Comparison of ENCODE assay signal across 20 mouse cellular contexts in genomic region chr2:181832745-181833144, GRCm38 (mm10). TPM values are rescaled to one million over a fixed set of nuclear protein-coding genes. Genes with fewer than 3 reads are reported as not detected.
DNase-seq lines count a peak whose midpoint lies in the region; ATAC-seq and TF ChIP-seq lines count a peak whose summit lies in the region.
"Had no signal": no experiment of that assay in that cellular context is flagged by ENCODE, and none has a peak within 500 bp of the region (broad histone marks: within the 10 kb centered on the region; RNA-seq: fewer than 3 reads in every experiment).

No protein-coding gene starts in this region.

- H3K27ac ChIP-seq in MEL (ENCODE audit: control insufficient read depth, low read depth, low read length): no peak overlapping the region
- no peak overlapping the region for H3K27ac ChIP-seq in kidney, embryonic 15.5 days
- H3K27ac ChIP-seq: forebrain, embryonic 13.5 days; heart, embryonic 15.5 days; hindbrain, postnatal 0 days; kidney, postnatal 0 days; liver, embryonic 14.5 days; lung, embryonic 15.5 days; midbrain, embryonic 15.5 days; stomach, embryonic 15.5 days had no signal

- TF ChIP-seq POLR2A in MEL (IDR thresholded peaks at IDR 0.05; ENCODE audit: control insufficient read depth in 1 of 2, insufficient read depth in 1 of 2, low read depth in 1 of 2, low read length in 2 of 2, poor library complexity in 1 of 2): no peak

- H3K9me3 ChIP-seq in MEL (replicated peaks; ENCODE audit: insufficient read depth, low read length): no peaks in the 10 kb centered on the region
- H3K9me3 ChIP-seq in kidney, embryonic 15.5 days (replicated peaks): no peaks in the 10 kb centered on the region
- H3K9me3 ChIP-seq: forebrain, embryonic 13.5 days; G1E; heart, embryonic 15.5 days; lung, embryonic 15.5 days; midbrain, embryonic 15.5 days; stomach, embryonic 15.5 days had no signal

- no peaks in the 10 kb centered on the region for H3K27me3 ChIP-seq in MEL (ENCODE audit: control insufficient read depth in 1 of 2, insufficient read depth in 2 of 2, low read length in 2 of 2)
- H3K27me3 ChIP-seq in kidney, embryonic 15.5 days: peaks cover 9% of the 10 kb centered on the region; the same call in 1 of the 2 replicates
- H3K27me3 ChIP-seq: forebrain, embryonic 13.5 days; lung, embryonic 15.5 days; midbrain, embryonic 15.5 days; stomach, embryonic 15.5 days had no signal

- no peak for TF ChIP-seq CTCF in MEL (IDR thresholded peaks at IDR 0.05 in 2 of 3, conservative IDR thresholded peaks at IDR 0.05 in 1 of 3; ENCODE audit: control insufficient read depth in 1 of 3, insufficient read depth in 1 of 3, low read depth in 2 of 3, low read length in 3 of 3, poor library complexity in 1 of 3, severe bottlenecking in 1 of 3)

- H3K9ac ChIP-seq in MEL (ENCODE audit: control insufficient read depth, low read depth, low read length, poor library complexity, severe bottlenecking): no peak overlapping the region
- H3K9ac ChIP-seq in kidney, embryonic 15.5 days: no peak overlapping the region
- H3K9ac ChIP-seq: forebrain, embryonic 13.5 days; heart, embryonic 15.5 days; liver, embryonic 14.5 days; lung, embryonic 15.5 days; midbrain, embryonic 15.5 days; stomach, embryonic 15.5 days had no signal

- no peaks in the 10 kb centered on the region for H3K79me2 ChIP-seq in MEL (ENCODE audit: control insufficient read depth, insufficient read depth, low read length, poor library complexity)

- ATAC-seq in kidney, embryonic 15.5 days (replicated peaks; ENCODE audit: low FRiP score): no peak
- ATAC-seq: forebrain, embryonic 13.5 days; hindbrain, postnatal 0 days; intestine, postnatal 0 days; midbrain, embryonic 15.5 days had no signal

- peak; percentile 82 for DNase-seq in heart, adult 11 months
- no peak for DNase-seq in heart, postnatal 25 days (ENCODE audit: low spot score)
- DNase-seq in MEL (ENCODE audit: low read depth, low spot score): peak; percentile 27
- peak; percentile 72 for DNase-seq in brain, adult 2 months (ENCODE audit: low read depth, low spot score)
- DNase-seq in thymus, postnatal 0 days (ENCODE audit: low spot score): no peak
- no peak for DNase-seq in frontal cortex, postnatal 10 days (ENCODE audit: low spot score in 2 of 2)
- DNase-seq: adrenal gland, postnatal 14 days; gastrocnemius, postnatal 25 days; thymus, adult 2 months had no signal

- intact Hi-C loops in heart, postnatal 25 days (cut with DNase I): loop anchor here (10.0 kb wide), 1 partner anchor 1118 kb away; the partner anchor contains the start of gene Gid8

- H3K4me1 ChIP-seq in MEL (ENCODE audit: control insufficient read depth in 1 of 2, insufficient read depth in 2 of 2, low read length in 2 of 2): peaks cover 4 to 18% of the 10 kb centered on the region in 2 experiments
- no peaks in the 10 kb centered on the region for H3K4me1 ChIP-seq in kidney, embryonic 15.5 days

- no peak overlapping the region for H3K4me2 ChIP-seq in kidney, embryonic 15.5 days
- H3K4me2 ChIP-seq: forebrain, embryonic 13.5 days; heart, embryonic 15.5 days; lung, embryonic 15.5 days; midbrain, embryonic 15.5 days; stomach, embryonic 15.5 days had no signal

- no peak overlapping the region for H3K4me3 ChIP-seq in MEL (ENCODE audit: control insufficient read depth in 1 of 2, insufficient read depth in 1 of 2, low read depth in 2 of 2, low read length in 2 of 2)
- H3K4me3 ChIP-seq in kidney, embryonic 15.5 days (replicated peaks): no peak overlapping the region
- H3K4me3 ChIP-seq: forebrain, embryonic 13.5 days; heart, embryonic 15.5 days; lung, embryonic 15.5 days; midbrain, embryonic 15.5 days; stomach, embryonic 15.5 days had no signal

- H3K36me3 ChIP-seq in MEL (ENCODE audit: control insufficient read depth in 1 of 2, insufficient read depth in 2 of 2, low read length in 2 of 2): peaks cover 0 to 17% of the 10 kb centered on the region in 2 experiments; a peak in 2 of 4 replicates
- H3K36me3 ChIP-seq in kidney, embryonic 15.5 days: no peaks in the 10 kb centered on the region
- H3K36me3 ChIP-seq: G1E; heart, embryonic 15.5 days; lung, embryonic 15.5 days; stomach, embryonic 15.5 days had no signal

- TF ChIP-seq RAD21 in MEL (IDR thresholded peaks at IDR 0.05; ENCODE audit: low read depth, low read length): no peak

- TF ChIP-seq EP300 in MEL (IDR thresholded peaks at IDR 0.05; ENCODE audit: low read depth in 1 of 2, low read length in 2 of 2): no peak

- 71% methylated on average over 2 of the region's 2 CpGs for WGBS in kidney, embryonic 15.5 days

TF ChIP-seq in MEL, 35 proteins besides CTCF, POLR2A, EP300 and RAD21:
- TF ChIP-seq ETS1 (IDR thresholded peaks at IDR 0.05; ENCODE audit: low read depth, low read length): no peak

RNA-seq across cellular contexts. Expression of gene Pcmtd2, which starts 4.9 kb away (rescaled TPM):
- total RNA-seq in heart, postnatal 25 days (2021): 10 to 100 TPM; 47.1 to 58.6 TPM
- 9.9 and 10.3 TPM in 2 replicates for total RNA-seq in MEL (2012; rRNA removed)
- polyA plus RNA-seq in MEL (2012; ENCODE audit: insufficient read depth in 1 of 2, insufficient read length in 2 of 2, low read depth in 1 of 2, low replicate concordance in 2 of 2, missing spikeins in 1 of 2): 10 to 100 TPM in 1 of 2 experiments, not detected in 1; 13.6 TPM
- polyA plus RNA-seq in thymus, postnatal 0 days (2015; fragmentation: Nextera tagmentation; extraction: Ambion mirVana): 42.0 and 52.9 TPM in 2 replicates
- 33.6 and 36.2 TPM in 2 replicates for polyA plus RNA-seq in kidney, embryonic 15.5 days (2015; fragmentation: Nextera tagmentation; extraction: Ambion mirVana)

RNA-seq across cellular contexts. Expression of gene Polr3k, which starts 31.4 kb away (rescaled TPM):
- total RNA-seq in heart, postnatal 25 days (2021): 10 to 100 TPM; 11.3 to 11.9 TPM
- 41.2 and 50.3 TPM in 2 replicates for total RNA-seq in MEL (2012; rRNA removed)
- 10 to 100 TPM in 1 of 2 experiments, not detected in 1; 37.6 TPM for polyA plus RNA-seq in MEL (2012; ENCODE audit: insufficient read depth in 1 of 2, insufficient read length in 2 of 2, low read depth in 1 of 2, low replicate concordance in 2 of 2, missing spikeins in 1 of 2)
- 79.6 and 86.3 TPM in 2 replicates for polyA plus RNA-seq in thymus, postnatal 0 days (2015; fragmentation: Nextera tagmentation; extraction: Ambion mirVana)
- polyA plus RNA-seq in kidney, embryonic 15.5 days (2015; fragmentation: Nextera tagmentation; extraction: Ambion mirVana): 69.0 and 73.9 TPM in 2 replicates

Comparison
In these comparisons a context has a peak if more than half of its experiments do, and no peak if none do; other contexts are left out.
1. DNase-seq: peak in heart, adult 11 months (single experiment), MEL (single experiment) and brain, adult 2 months (single experiment); none in heart, postnatal 25 days (single experiment), thymus, postnatal 0 days (single experiment) and frontal cortex, postnatal 10 days (0 of 2).